Mouse (Mus musculus): ENCODE measurements at regions not wholly inside any gene's neighbourhood (a gene's known extent, or its start where the extent isn't known, plus 50 kb on each side); places are given as distances from the start of the nearest gene placed in this dataset.

- ATAC-seq (ENCODE audit: low FRiP score): no peak
- 41% methylated on average over 8 of the region's 8 CpGs for WGBS
- no peak overlapping the region for H3K4me3 ChIP-seq (replicated peaks)
- no peak overlapping the region for H3K4me2 ChIP-seq
- H3K36me3 ChIP-seq: no peaks in the 10 kb centered on the region
- 0 out of 2 replicates have a peak, but pooled peaks cover 4% of the 10 kb centered on the region for H3K4me1 ChIP-seq
- no peak overlapping the region for H3K9ac ChIP-seq (replicated peaks)
- no peak overlapping the region for H3K27ac ChIP-seq (replicated peaks)
- H3K9me3 ChIP-seq (replicated peaks): no peaks in the 10 kb centered on the region
- peaks cover 5% of the 10 kb centered on the region; the same call in 1 of the 2 replicates for H3K27me3 ChIP-seq (replicated peaks)
These were observed 79.7 kb upstream of the Dnajc24 start for GRCm38 (mm10) chr2:106083001-106083400.

GRCm38 (mm10) chr2:106081951-106082350 is 78.6 kb upstream of the Dnajc24 start:
- H3K4me1 ChIP-seq: 0 out of 2 replicates have a peak, but pooled peaks cover 4% of the 10 kb centered on the region
- no peak overlapping the region for H3K4me2 ChIP-seq
- no peaks in the 10 kb centered on the region for H3K9me3 ChIP-seq (replicated peaks)
- H3K27ac ChIP-seq (replicated peaks): no peak overlapping the region
- ATAC-seq (ENCODE audit: low FRiP score): no peak
- no peaks in the 10 kb centered on the region for H3K36me3 ChIP-seq
- H3K27me3 ChIP-seq (replicated peaks): peaks cover 5% of the 10 kb centered on the region; the same call in 1 of the 2 replicates
- no peak overlapping the region for H3K4me3 ChIP-seq (replicated peaks)
- 3% methylated on average over 7 of the region's 7 CpGs for WGBS
- H3K9ac ChIP-seq (replicated peaks): no peak overlapping the region

- Histone ChIP-seq H3K27me3 (replicated peaks) (peaks cover 8% of the 10 kb centered on the region), H3K4me3 (replicated peaks) (no peak overlapping the region), H3K36me3 (no peaks in the 10 kb centered on the region), H3K9me3 (replicated peaks) (no peaks in the 10 kb centered on the region), H3K27ac (replicated peaks) (no peak overlapping the region), H3K4me1 (0 out of 2 replicates have a peak, but pooled peaks cover 4% of the 10 kb centered on the region), H3K4me2 (no peak overlapping the region), H3K9ac (replicated peaks) (no peak overlapping the region)
- 60% methylated on average over 9 of the region's 9 CpGs for WGBS
- no peak for ATAC-seq (ENCODE audit: low FRiP score)
These were observed 77.3 kb upstream of the Dnajc24 start for GRCm38 (mm10) chr2:106080626-106081025.

GRCm38 (mm10) chr2:106078591-106078990 is 75.2 kb upstream of the Dnajc24 start:
- Histone ChIP-seq H3K27me3 (replicated peaks) (peaks cover 14% of the 10 kb centered on the region), H3K27ac (replicated peaks) (no peak overlapping the region), H3K4me2 (no peak overlapping the region), H3K4me1 (0 out of 2 replicates have a peak, but pooled peaks cover under 1% of the 10 kb centered on the region), H3K9me3 (replicated peaks) (no peaks in the 10 kb centered on the region), H3K4me3 (replicated peaks) (no peak overlapping the region), H3K9ac (replicated peaks) (no peak overlapping the region), H3K36me3 (no peaks in the 10 kb centered on the region)
- 42% methylated on average over 3 of the region's 3 CpGs for WGBS
- ATAC-seq (ENCODE audit: low FRiP score): no peak

- H3K27ac ChIP-seq (replicated peaks): no peak overlapping the region
- no peaks in the 10 kb centered on the region for H3K36me3 ChIP-seq
- H3K4me3 ChIP-seq (replicated peaks): no peak overlapping the region
- H3K9ac ChIP-seq (replicated peaks): no peak overlapping the region
- H3K9me3 ChIP-seq (replicated peaks): no peaks in the 10 kb centered on the region
- H3K4me2 ChIP-seq: no peak overlapping the region
- no peaks in the 10 kb centered on the region for H3K4me1 ChIP-seq
- WGBS: 21% methylated on average over 6 of the region's 6 CpGs
- peaks cover 12% of the 10 kb centered on the region for H3K27me3 ChIP-seq (replicated peaks)
- no peak for ATAC-seq (ENCODE audit: low FRiP score)
These were observed 71.1 kb upstream of the Dnajc24 start for GRCm38 (mm10) chr2:106074441-106074840.

- no peak overlapping the region for H3K4me3 ChIP-seq (replicated peaks)
- no peaks in the 10 kb centered on the region for H3K27me3 ChIP-seq (replicated peaks)
- H3K9ac ChIP-seq (replicated peaks): no peak overlapping the region
- H3K9me3 ChIP-seq (replicated peaks): no peaks in the 10 kb centered on the region
- H3K4me1 ChIP-seq: no peaks in the 10 kb centered on the region
- no peaks in the 10 kb centered on the region for H3K36me3 ChIP-seq
- WGBS: 94% methylated on average over 2 of the region's 2 CpGs
- ATAC-seq (ENCODE audit: low FRiP score): no peak
- H3K4me2 ChIP-seq: no peak overlapping the region
- H3K27ac ChIP-seq (replicated peaks): no peak overlapping the region
These were observed 61.0 kb upstream of the Dnajc24 start for GRCm38 (mm10) chr2:106064316-106064715.
